Mouse (Mus musculus) mouse embryonic stem cell (cell line): Measurements from ENCODE around the gene Fam178b.
"Not testable (repeated sequence)": the region's sequence is repeated elsewhere in the genome, so short reads cannot be mapped to it uniquely, and the experiment has no call there.

Source experiments
- in situ Hi-C, 2 experiments: fragments of 300-500 bp; cut with MboI; formaldehyde crosslinking; loops; 1 replicate in 1 of 2; 3 replicates in 1 of 2; pipeline ENCODE4 v1.14.3; 2019 to 2020; ENCODE audit warnings: low sequenced_read_pairs in 2 of 2, low pct_unique_long_range_greater_than_20kb in 1 of 2, mixed read lengths in 1 of 2; ENCODE audit not compliant: unreplicated experiment in 1 of 2

Gene Fam178b

GRCm38 (mm10) chr1:36542925-36543324 is 140.1 kb downstream of the Fam178b start:
- in situ Hi-C loops: loop anchor here (10.0 kb wide), 2 partner anchors 192 to 202 kb away; no protein-coding TSS in a partner anchor

DNA sequence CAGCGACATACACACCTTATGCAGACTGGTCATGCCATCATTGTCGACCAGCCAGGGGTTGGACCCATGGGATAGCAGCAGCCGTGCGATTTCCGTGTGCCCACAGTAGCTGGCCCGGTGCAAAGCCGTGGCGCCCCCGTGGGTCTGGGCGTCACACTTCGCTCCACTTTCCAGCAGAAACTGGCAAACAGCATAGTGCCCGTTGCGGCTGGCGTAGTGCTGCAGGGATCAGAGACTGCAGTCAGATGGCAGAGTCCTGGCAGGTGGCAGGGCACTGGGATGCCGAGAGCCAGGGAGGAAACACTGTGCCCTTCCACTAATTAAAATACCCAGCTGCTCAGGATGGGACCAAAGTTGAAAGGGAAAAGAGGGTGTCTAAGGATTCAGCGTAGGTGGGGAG is 141.1 kb downstream of the Fam178b start:
- in situ Hi-C loops: loop anchor here (10.0 kb wide), 2 partner anchors 193 to 203 kb away; no protein-coding TSS in a partner anchor

GRCm38 (mm10) chr1:36540807-36541206 is 142.2 kb downstream of the Fam178b start:
- in situ Hi-C loops: loop anchor here (10.0 kb wide), 2 partner anchors 194 to 204 kb away; no protein-coding TSS in a partner anchor

DNA sequence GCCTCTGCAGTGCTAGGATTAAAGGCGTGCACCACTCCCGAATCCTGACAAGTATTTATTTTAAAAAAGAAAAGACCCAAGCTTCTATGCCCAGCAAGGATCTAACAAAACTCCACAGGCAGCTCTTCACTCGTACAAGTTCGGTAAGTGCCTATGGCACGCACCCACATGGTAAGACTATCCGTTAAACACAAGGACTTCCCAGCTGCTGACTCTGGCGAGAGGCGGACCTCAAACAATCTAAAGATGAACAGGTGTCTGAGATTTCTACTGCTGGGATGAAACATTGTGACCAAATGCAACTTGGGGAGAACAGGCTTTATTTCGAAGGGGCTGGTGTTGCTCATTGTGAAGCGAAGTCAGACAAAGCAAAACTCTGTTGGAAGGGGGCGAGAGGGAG is 142.9 kb downstream of the Fam178b start:
- in situ Hi-C loops: loop anchor here (10.0 kb wide), 2 partner anchors 195 to 205 kb away; no protein-coding TSS in a partner anchor

DNA sequence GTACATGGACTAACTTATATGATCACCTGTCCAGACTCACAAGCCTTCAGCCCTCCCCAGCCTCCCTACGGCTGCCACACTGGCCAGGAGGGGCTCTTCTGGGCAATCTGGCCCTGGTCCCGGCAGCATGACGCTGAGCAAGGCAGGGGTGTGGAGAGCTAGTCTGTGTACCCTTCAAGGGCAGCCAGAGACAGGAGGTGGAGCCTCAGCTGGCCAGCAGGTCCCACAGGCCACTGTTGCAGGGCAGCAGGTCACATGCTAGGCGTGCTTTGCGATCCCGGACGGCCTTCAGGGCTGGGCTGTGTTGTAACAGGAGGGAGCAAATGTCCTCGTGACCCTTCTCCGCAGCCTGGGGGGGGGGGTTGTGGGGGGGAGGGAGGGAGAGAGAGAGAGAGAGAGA is 143.8 kb downstream of the Fam178b start, which contains the start of gene Gm42417:
TSS of gene Gm42417 (minus strand) at position 244 of the 400 bp plus-strand sequence.
- in situ Hi-C loops: no loop called here

DNA sequence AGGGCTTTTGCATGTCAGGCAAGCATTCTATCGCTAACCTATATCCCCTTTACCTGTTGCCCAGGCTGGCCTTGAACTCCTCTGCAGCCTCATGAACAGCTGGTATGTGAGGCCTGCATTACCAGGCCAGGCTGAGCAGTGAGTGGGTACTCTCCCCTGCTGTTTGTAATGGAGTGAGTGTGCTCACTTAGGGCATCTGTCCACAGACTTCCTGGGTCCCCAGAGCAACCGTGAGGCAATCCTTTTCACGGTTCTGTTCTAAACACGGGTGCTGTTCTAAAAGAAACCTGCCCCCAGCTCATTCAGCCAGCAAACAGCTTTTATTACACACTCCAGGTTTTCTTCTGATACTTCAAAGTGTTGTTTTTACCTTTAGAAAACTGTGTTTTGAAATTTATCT is 144.3 kb downstream of the Fam178b start:
- in situ Hi-C loops: no loop called here

DNA sequence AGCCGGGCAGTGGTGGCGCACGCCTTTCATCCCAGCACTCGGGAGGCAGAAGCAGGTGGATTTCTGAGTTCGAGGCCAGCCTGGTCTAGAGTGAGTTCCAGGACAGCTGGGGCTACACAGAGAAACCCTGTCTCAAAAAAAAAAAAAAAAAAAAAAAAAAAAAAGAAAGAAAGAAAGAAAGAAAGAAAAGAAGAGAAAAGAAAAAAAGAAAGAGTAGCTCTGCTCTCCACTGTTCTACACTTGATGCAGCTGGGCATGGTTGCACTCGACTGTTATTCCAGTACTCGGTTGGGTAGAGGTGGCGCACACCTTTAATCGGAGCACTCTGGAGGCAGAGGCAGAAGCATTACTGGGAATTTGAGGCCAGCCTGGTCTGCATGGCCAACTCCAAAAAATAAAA is 146.2 kb downstream of the Fam178b start, which contains the start of gene Ankrd23:
TSS of gene Ankrd23 (minus strand) at position 101 of the 400 bp plus-strand sequence.
- in situ Hi-C loops: not testable (repeated sequence)

- in situ Hi-C loops: no loop called here
These were observed 146.6 kb downstream of the Fam178b start for GRCm38 (mm10) chr1:36536397-36536728.

DNA sequence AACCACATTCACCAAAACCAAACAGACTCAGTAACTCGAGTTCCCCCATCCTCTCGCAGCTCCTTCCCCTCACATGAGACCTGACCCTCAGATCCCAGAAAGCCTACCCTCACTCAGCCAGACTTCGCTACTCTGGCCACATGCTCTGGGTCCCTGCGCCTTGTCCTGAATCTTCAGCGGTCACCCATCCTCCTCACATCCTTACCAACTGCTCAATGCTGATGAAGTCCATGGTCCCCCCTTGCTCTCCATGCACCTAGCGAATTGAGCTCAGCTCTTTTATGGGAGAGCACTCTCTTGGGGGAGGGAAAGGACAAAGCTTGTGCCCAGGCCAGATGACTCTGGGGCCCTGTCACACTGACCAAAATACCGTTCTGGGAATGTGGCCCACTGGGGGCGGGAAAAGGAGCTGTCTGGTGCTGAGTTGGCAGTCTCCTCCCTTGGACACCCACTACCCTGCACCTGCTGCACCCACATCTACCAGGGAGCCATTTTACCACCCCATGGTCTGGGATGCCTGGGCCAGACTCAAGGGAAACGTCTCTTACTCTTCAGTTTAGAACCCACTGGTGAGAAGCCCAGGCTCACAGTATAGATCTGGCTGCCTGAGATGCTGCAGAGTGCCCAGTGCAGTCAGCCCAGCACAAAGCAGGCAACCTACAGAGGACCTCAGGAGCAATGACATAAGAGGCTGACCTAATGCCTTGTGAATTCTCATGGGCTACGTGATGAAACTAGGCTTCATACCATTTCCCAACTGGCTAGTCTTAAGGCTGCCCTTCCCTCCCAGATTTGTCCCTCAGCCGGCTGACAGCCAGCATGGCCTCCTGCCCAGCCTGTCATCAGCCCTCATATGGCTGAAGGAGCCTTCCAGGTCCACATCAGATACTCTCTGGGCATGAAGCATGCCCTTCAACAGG is 147.2 kb downstream of the Fam178b start:
- in situ Hi-C loops: no loop called here

GRCm38 (mm10) chr1:36534595-36535058 is 148.4 kb downstream of the Fam178b start:
- in situ Hi-C loops: no loop called here

GRCm38 (mm10) chr1:36533546-36533945 is 149.4 kb downstream of the Fam178b start:
- in situ Hi-C loops: no loop called here

DNA sequence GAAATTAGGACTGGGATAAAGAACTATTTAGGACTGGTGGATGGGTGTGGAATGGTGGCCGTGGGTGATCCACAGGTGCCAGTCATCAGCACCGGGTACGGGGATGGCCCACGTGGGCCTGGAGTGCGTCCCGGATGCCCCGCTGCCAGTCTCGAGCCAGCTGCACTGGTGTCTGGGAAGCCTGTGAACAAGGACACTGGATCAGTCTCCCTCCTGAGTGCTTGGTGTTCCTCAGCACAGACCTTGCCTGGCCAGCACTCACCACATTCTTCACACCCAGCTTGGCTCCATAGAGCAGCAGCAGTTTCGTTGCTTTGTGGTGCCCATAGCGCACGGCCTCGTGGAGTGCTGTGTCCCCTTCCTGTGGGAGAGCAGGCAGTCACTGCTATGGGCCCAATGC is 151.5 kb downstream of the Fam178b start:
- in situ Hi-C loops: no loop called here

DNA sequence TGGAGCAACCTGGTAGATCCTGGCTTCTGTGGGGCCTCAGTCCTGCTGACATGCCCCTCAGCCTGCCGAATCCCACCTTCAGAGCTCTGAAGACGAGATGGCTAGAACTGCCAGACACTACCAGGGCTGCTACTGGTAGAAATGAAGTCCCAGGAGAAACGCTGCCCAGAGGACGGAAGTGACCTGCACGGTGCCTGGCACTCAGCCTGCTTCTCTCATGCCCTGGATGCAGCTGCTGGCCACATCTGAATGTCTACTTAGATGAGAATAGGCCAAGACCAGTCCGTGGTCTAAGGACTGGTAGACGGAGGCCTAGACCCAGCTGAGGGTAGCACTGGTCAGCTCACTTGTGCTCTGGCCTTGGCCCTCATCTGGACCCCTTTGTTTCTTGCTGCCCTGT is 152.0 kb downstream of the Fam178b start:
- in situ Hi-C loops: no loop called here

DNA sequence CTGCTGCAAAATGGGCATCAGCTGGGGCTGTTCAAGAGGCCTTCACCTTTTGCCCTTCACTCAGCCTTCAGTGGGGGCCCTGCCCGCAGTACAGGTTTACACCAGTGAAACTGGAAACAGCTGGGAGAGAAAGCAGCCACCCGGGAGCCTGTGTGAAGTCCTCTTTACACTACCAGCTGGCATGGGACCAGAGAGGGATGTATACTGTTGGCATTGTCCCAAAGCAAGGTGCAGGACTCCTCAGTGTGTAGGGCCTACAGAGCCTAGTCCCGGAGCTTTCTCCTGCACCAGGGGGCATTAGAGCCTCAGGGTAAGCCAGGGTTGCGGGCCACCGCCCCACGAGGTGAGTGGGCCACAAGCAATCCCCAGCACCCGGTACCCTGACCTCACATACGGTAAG is 152.5 kb downstream of the Fam178b start:
- in situ Hi-C loops: no loop called here

DNA sequence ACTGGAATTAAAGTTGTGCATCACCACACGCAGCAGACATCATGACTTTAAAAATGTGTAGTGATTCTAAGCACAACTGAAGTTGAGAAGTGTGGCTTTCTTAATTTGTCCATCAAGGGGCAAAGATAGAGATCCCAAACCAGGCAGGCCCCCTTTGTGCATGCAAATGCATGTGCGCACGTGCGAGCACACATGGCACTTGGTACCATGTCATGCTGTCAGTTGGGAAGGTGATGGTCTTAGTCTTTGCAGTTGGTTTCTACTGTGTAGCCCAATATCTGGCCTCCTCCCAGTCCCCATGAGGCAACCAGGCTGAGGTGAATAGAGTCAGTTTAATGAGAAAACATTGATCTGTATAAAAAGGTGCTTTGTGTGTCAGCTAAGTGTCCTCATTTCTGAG is 153.1 kb downstream of the Fam178b start:
- in situ Hi-C loops: no loop called here

- in situ Hi-C loops: no loop called here
These were observed 153.7 kb downstream of the Fam178b start for GRCm38 (mm10) chr1:36529274-36529673.

- in situ Hi-C loops: no loop called here
These were observed 154.6 kb downstream of the Fam178b start for GRCm38 (mm10) chr1:36528351-36528750.

DNA sequence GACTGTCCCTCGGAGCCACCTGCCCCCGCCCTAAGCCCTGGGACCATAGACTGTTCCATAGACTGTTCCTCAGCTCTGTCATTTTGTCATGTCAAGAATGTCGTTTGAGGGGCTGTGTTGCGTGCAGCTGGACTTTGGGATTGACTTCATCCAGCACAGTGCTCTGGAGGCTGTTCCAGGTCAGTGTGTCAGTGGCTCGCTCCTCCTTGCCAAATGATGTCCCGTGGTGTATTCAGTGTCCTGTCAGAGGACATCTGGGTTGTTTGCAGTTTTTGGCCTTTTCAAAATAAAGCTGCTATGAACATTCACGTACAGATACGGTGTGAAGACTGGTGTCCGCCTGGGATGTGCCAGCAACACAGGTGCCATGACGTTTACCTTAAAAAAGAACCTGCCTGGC is 156.1 kb downstream of the Fam178b start:
- in situ Hi-C loops: no loop called here

- in situ Hi-C loops: no loop called here
These were observed 157.2 kb downstream of the Fam178b start for GRCm38 (mm10) chr1:36525774-36526173.

DNA sequence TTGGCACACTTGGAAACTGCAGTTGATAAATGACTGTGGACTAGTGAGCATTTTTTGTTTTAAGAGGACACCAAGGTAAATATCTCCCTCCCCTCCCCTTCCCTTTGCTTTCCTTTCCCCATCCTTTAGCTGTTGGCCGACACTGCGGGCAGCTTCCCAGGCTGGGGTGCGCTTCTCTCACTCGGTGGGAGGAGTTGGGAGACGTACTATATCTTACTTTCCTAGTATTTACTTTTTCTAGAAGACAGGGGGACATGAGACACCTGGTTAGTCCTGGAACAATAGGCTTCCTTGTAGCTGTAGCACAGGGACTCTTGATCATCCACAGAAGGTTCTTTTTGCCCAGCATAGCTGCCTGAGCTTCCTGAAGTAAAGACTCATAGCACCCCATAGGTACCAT is 158.9 kb downstream of the Fam178b start:
- in situ Hi-C loops: no loop called here
